Mouse (Mus musculus) midbrain, embryonic 14.5 days (tissue): ENCODE results near the gene Mfn2. TPM values are rescaled to one million over a fixed set of nuclear protein-coding genes. Genes with fewer than 3 reads are reported as not detected.

ENCODE experiments used
- ATAC-seq: fragments of 200-750 bp; cut with Nextera tagmentation; 2 replicates; pipeline ENCODE4 v1.8.0; 2017; ENCODE audit warnings: moderate number of reproducible peaks, moderate library complexity; ENCODE audit not compliant: low FRiP score, low TSS enrichment
- DNase-seq: peaks from one replicate; pipeline ENCODE4 v3.0.0-alpha.2; 2015
- H3K27ac ChIP-seq: fragments of 300-500 bp; sonication (generic); replicated peaks from 2 replicates; pipeline ENCODE4 v1.5.1; 2014; ENCODE audit warnings: mild to moderate bottlenecking, low read depth, low read length, moderate library complexity
- H3K27me3 ChIP-seq: fragments of 300-500 bp; sonication (generic); 2 replicates; pipeline ENCODE4 v1.6.1; 2014; ENCODE audit warnings: low read length, control low read depth, mixed read lengths; ENCODE audit not compliant: control insufficient read depth, insufficient read depth
- H3K36me3 ChIP-seq: fragments of 300-500 bp; sonication (generic); 2 replicates; pipeline ENCODE4 v1.6.1; 2014; ENCODE audit warnings: low read length, control low read depth; ENCODE audit not compliant: control insufficient read depth, insufficient read depth
- H3K4me1 ChIP-seq: fragments of 300-500 bp; sonication (generic); 2 replicates; pipeline ENCODE4 v1.6.1; 2014; ENCODE audit warnings: mild to moderate bottlenecking, antibody characterized with exemption, low read length, control low read depth; ENCODE audit not compliant: control insufficient read depth, insufficient read depth
- H3K4me2 ChIP-seq: fragments of 300-500 bp; sonication (generic); 2 replicates; pipeline ENCODE4 v1.6.1; 2014; ENCODE audit warnings: mild to moderate bottlenecking, low read length, moderate library complexity
- H3K4me3 ChIP-seq: fragments of 300-500 bp; sonication (generic); replicated peaks from 2 replicates; pipeline ENCODE4 v1.5.1; 2014; ENCODE audit warnings: low read depth, low read length
- H3K9ac ChIP-seq: fragments of 300-500 bp; sonication (generic); replicated peaks from 2 replicates; pipeline ENCODE4 v1.6.1; 2014; ENCODE audit warnings: mild to moderate bottlenecking, low read length, moderate library complexity
- H3K9me3 ChIP-seq: fragments of 300-500 bp; sonication (generic); 2 replicates; pipeline ENCODE4 v1.6.1; 2016; ENCODE audit warnings: low read length, control low read depth, mixed read lengths; ENCODE audit not compliant: control insufficient read depth
- WGBS: fragments of 180-500 bp; shearing (Covaris S2); extraction: QIAGEN DNeasy Blood & Tissue Kit; methylation state at CpG from one replicate; pipeline ENCODE4 v1.1.7; 2014; 5-methylcytosine and 5-hydroxymethylcytosine counted together
- polyA plus RNA-seq: library from polyadenylated mRNA; unstranded; fragments of >200 nt; fragmentation: Nextera tagmentation; extraction: Ambion mirVana; gene quantifications from 2 replicates; pipeline ENCODE4 v1.2.1, GENCODE M21; 2014

Gene Mfn2
- polyA plus RNA-seq, 1 experiment from 2014 or later: 77.2 TPM

- H3K9me3 ChIP-seq: no peaks in the 10 kb centered on the region
- H3K4me3 ChIP-seq: no peak overlapping the region
- DNase-seq: no peak
- H3K9ac ChIP-seq: no peak overlapping the region
- H3K4me2 ChIP-seq: no peak overlapping the region
- H3K27me3 ChIP-seq: 0 out of 2 replicates have a peak, but pooled peaks cover 3% of the 10 kb centered on the region
- H3K27ac ChIP-seq: no peak overlapping the region
- no peaks in the 10 kb centered on the region for H3K36me3 ChIP-seq
- no peak for ATAC-seq
- H3K4me1 ChIP-seq: peaks cover 21% of the 10 kb centered on the region
- WGBS: 80% methylated on average over 14 of the region's 14 CpGs
These were observed 33.9 kb upstream of the Mfn2 start for GRCm38 (mm10) chr4:147938148-147939096.

DNA sequence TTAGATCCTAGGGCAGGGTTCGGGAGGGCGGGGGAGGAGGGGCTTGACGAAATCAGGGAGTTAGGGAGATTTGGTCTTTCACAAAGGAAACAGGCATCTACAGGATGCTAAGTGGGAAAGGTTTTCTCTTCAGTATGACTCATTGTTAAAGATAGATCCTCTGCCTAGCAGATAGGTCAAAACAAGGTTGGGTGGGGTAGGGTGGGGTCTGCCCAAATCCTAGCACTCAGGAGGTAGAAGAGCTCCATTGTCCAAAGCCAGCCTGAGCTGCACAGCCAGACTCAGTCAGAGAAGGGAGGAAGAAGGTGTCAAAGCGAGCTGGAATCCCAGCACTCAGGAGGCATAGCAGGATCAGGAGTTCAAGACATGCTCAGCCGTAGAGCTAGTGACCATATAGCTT lies 33.0 kb upstream of the Mfn2 start:
- 59% methylated on average over 5 of the region's 5 CpGs for WGBS
- no peak overlapping the region for H3K9ac ChIP-seq

GRCm38 (mm10) chr4:147937021-147937420 lies 32.5 kb upstream of the Mfn2 start:
- ATAC-seq (no peak), DNase-seq (no peak)
- WGBS: 48% methylated on average over 3 of the region's 3 CpGs
- peaks cover 11% of the 10 kb centered on the region for H3K4me1 ChIP-seq
- H3K27me3 ChIP-seq: 0 out of 2 replicates have a peak, but pooled peaks cover 3% of the 10 kb centered on the region
- peak overlapping the region; percentile 48; the same call in 1 of the 2 replicates for H3K4me3 ChIP-seq
- H3K4me2 ChIP-seq: peak overlapping the region; percentile 67
- no peaks in the 10 kb centered on the region for H3K9me3 ChIP-seq
- H3K9ac ChIP-seq: peak overlapping the region; percentile 41; the same call in 1 of the 2 replicates
- H3K36me3 ChIP-seq: no peaks in the 10 kb centered on the region
- H3K27ac ChIP-seq: no peak overlapping the region

More for the DNA sequence above, 33.0 kb upstream of the Mfn2 start:
- H3K4me2 ChIP-seq: no peak overlapping the region
- no peak overlapping the region for H3K4me3 ChIP-seq
- DNase-seq (no peak), ATAC-seq (no peak)
- H3K27ac ChIP-seq: no peak overlapping the region
- H3K36me3 ChIP-seq: no peaks in the 10 kb centered on the region
- H3K4me1 ChIP-seq: peaks cover 15% of the 10 kb centered on the region
- H3K9me3 ChIP-seq: no peaks in the 10 kb centered on the region
- H3K27me3 ChIP-seq: 0 out of 2 replicates have a peak, but pooled peaks cover 3% of the 10 kb centered on the region

GRCm38 (mm10) chr4:147936331-147936954 lies 31.9 kb upstream of the Mfn2 start, which contains the start of gene Plod1:
TSS of gene Plod1 (minus strand) at chr4:147936767.
- no peak within 1 kb of the TSS for H3K27ac ChIP-seq
- H3K4me3 ChIP-seq: peak within 1 kb of the TSS; percentile 48
- peaks cover 5% of the 10 kb centered on the region for H3K4me1 ChIP-seq
- no peaks in the 10 kb centered on the region for H3K36me3 ChIP-seq
- WGBS: under 1% methylated on average over 51 of the region's 51 CpGs
- peak within 1 kb of the TSS; percentile 41 for H3K9ac ChIP-seq
- peak; percentile 79 for DNase-seq
- peak; percentile 41 for ATAC-seq
- H3K4me2 ChIP-seq: peak within 1 kb of the TSS; percentile 67
- no peaks in the 10 kb centered on the region for H3K9me3 ChIP-seq
- H3K27me3 ChIP-seq: 0 out of 2 replicates have a peak, but pooled peaks cover 3% of the 10 kb centered on the region

- DNase-seq (no peak), ATAC-seq (no peak)
- Histone ChIP-seq H3K27ac (no peak overlapping the region), H3K9ac (peak overlapping the region; percentile 41), H3K36me3 (no peaks in the 10 kb centered on the region), H3K4me2 (peak overlapping the region; percentile 67), H3K4me3 (peak overlapping the region; percentile 48), H3K27me3 (0 out of 2 replicates have a peak, but pooled peaks cover 3% of the 10 kb centered on the region), H3K9me3 (no peaks in the 10 kb centered on the region), H3K4me1 (peaks cover 4% of the 10 kb centered on the region; the same call in 1 of the 2 replicates)
- 25% methylated on average over 9 of the region's 9 CpGs for WGBS
These were observed 31.4 kb upstream of the Mfn2 start for GRCm38 (mm10) chr4:147935904-147936303.

GRCm38 (mm10) chr4:147934611-147935010 lies 30.1 kb upstream of the Mfn2 start:
- DNase-seq (no peak), ATAC-seq (no peak)
- no peak overlapping the region for H3K9ac ChIP-seq
- 85% methylated on average over 4 of the region's 4 CpGs for WGBS
- no peaks in the 10 kb centered on the region for H3K9me3 ChIP-seq
- no peak overlapping the region for H3K27ac ChIP-seq
- no peaks in the 10 kb centered on the region for H3K36me3 ChIP-seq
- 0 out of 2 replicates have a peak, but pooled peaks cover 3% of the 10 kb centered on the region for H3K27me3 ChIP-seq
- no peak overlapping the region for H3K4me2 ChIP-seq
- H3K4me3 ChIP-seq: no peak overlapping the region
- no peaks in the 10 kb centered on the region for H3K4me1 ChIP-seq

- Histone ChIP-seq H3K4me1 (no peaks in the 10 kb centered on the region), H3K36me3 (no peaks in the 10 kb centered on the region), H3K4me3 (no peak overlapping the region), H3K27me3 (0 out of 2 replicates have a peak, but pooled peaks cover 3% of the 10 kb centered on the region), H3K27ac (no peak overlapping the region), H3K9ac (no peak overlapping the region), H3K9me3 (no peaks in the 10 kb centered on the region), H3K4me2 (no peak overlapping the region)
- ATAC-seq (no peak), DNase-seq (no peak)
- 60% methylated on average over 3 of the region's 3 CpGs for WGBS
These were observed 29.6 kb upstream of the Mfn2 start for GRCm38 (mm10) chr4:147934134-147934533.

DNA sequence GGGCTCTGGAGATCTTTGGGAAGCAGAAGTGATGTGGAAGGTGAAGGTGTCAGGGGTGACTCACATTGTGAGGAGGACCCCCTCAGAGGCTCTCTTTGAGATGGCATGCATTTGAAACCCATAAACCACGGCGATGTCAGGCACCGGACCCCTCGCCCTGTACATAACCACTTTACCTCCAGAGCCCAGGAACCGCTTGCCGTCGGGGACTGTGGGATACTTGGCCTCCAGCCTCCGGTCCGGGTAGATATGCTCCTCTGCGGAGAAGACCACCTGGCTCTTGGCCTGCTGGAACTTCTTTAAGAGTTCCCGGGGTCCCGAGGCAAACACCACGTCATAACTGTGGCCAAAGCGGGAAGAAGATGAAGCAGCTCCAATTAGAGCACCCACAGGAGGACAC lies 26.4 kb upstream of the Mfn2 start:
- Histone ChIP-seq H3K9me3 (no peaks in the 10 kb centered on the region), H3K4me3 (no peak overlapping the region), H3K27me3 (0 out of 2 replicates have a peak, but pooled peaks cover 1% of the 10 kb centered on the region), H3K4me1 (no peaks in the 10 kb centered on the region), H3K9ac (no peak overlapping the region), H3K27ac (no peak overlapping the region), H3K4me2 (no peak overlapping the region), H3K36me3 (no peaks in the 10 kb centered on the region)
- DNase-seq: no peak
- no peak for ATAC-seq
- WGBS: 93% methylated on average over 14 of the region's 14 CpGs
